Mouse (Mus musculus) liver, embryonic 14.5 days (tissue): ENCODE measurements around the gene Rrad. TPM values are rescaled to one million over a fixed set of nuclear protein-coding genes. Genes with fewer than 3 reads are reported as not detected.
A peak's percentile ranks its signal among the peaks of the same experiment; 100 is the strongest.

Source experiments
- ATAC-seq: fragments of 200-750 bp; cut with Nextera tagmentation; 2 replicates; pipeline ENCODE4 v1.8.0; 2017; ENCODE audit warnings: moderate number of reproducible peaks, mild to moderate bottlenecking, moderate library complexity; ENCODE audit not compliant: insufficient read depth
- DNase-seq, 3 experiments: peaks; one replicate each; pipeline ENCODE4 v3.0.0-alpha.2; 2012 to 2013; ENCODE audit warnings: low read depth in 3 of 3, low spot score in 3 of 3
- H3K27ac ChIP-seq: fragments of 300-500 bp; sonication (generic); 2 replicates; pipeline ENCODE4 v1.5.1; 2014; ENCODE audit warnings: moderate library complexity, mild to moderate bottlenecking, control low read depth, inconsistent platforms
- H3K27me3 ChIP-seq: fragments of 300-500 bp; sonication (generic); 2 replicates; pipeline ENCODE4 v1.6.1; 2014; ENCODE audit warnings: mild to moderate bottlenecking, low read length, moderate library complexity; ENCODE audit not compliant: control insufficient read depth, insufficient read depth
- H3K36me3 ChIP-seq: fragments of 300-500 bp; sonication (generic); replicated peaks from 2 replicates; pipeline ENCODE4 v1.6.1; 2014; ENCODE audit warnings: low read depth; ENCODE audit not compliant: control insufficient read depth, insufficient read depth
- H3K4me1 ChIP-seq, 2 experiments: fragments of 200-500 bp in 1 of 2; fragments of 300-500 bp in 1 of 2; sonication (generic) in 1 of 2; replicated peaks; 2 replicates each; pipeline ENCODE4 v1.6.1; 2012 to 2014; ENCODE audit warnings: antibody characterized with exemption in 1 of 2, inconsistent platforms in 1 of 2, low read length in 1 of 2; ENCODE audit not compliant: control insufficient read depth in 2 of 2, insufficient read depth in 2 of 2
- H3K4me2 ChIP-seq: fragments of 300-500 bp; sonication (generic); 2 replicates; pipeline ENCODE4 v1.6.1; 2014; ENCODE audit warnings: low read depth, mild to moderate bottlenecking, control low read depth, moderate library complexity
- H3K4me3 ChIP-seq, 2 experiments: fragments of 200-500 bp in 1 of 2; fragments of 300-500 bp in 1 of 2; sonication (generic) in 1 of 2; 2 replicates each; pipeline ENCODE4 v1.5.1; 2012 to 2014; ENCODE audit warnings: low read depth in 2 of 2, low read length in 2 of 2, mild to moderate bottlenecking in 2 of 2, control low read depth in 1 of 2, inconsistent platforms in 1 of 2, moderate library complexity in 1 of 2; ENCODE audit not compliant: insufficient read depth in 1 of 2
- H3K9ac ChIP-seq: fragments of 300-500 bp; sonication (generic); replicated peaks from 2 replicates; pipeline ENCODE4 v1.6.1; 2014; ENCODE audit warnings: mild to moderate bottlenecking, control low read depth, moderate library complexity
- H3K9me3 ChIP-seq: fragments of 300-500 bp; sonication (generic); 2 replicates; pipeline ENCODE4 v1.6.1; 2016; ENCODE audit warnings: low read length, mixed read lengths; ENCODE audit not compliant: control insufficient read depth
- CTCF ChIP-seq: IDR thresholded peaks from 2 replicates; pipeline ENCODE4 v1.5.1; 2016; ENCODE audit warnings: antibody characterized with exemption, low read depth, control low read depth
- EP300 ChIP-seq: IDR thresholded peaks from 2 replicates; pipeline ENCODE4 v1.6.1; 2016; ENCODE audit warnings: antibody characterized with exemption, low read depth
- WGBS: fragments of 180-500 bp; shearing (Covaris S2); extraction: QIAGEN DNeasy Blood & Tissue Kit; methylation state at CpG from one replicate; pipeline ENCODE4 v1.1.7; 2014; ENCODE audit not compliant: insufficient replicate concordance; 5-methylcytosine and 5-hydroxymethylcytosine counted together
- polyA plus RNA-seq, 2 experiments: library from polyadenylated mRNA; depleted of rRNA in 1 of 2; stranded (reverse) in 1 of 2; unstranded in 1 of 2; fragments of >200 nt; fragmentation: Nextera tagmentation in 1 of 2; extraction: Ambion mirVana in 1 of 2; gene quantifications; 2 replicates each; pipeline versions ENCODE4 v1.2.1 to v1.2.3; 2012 to 2014

The Rrad gene
- polyA plus RNA-seq, 2 experiments = 0.10 to 0.25 TPM

- Histone ChIP-seq H3K4me3 (no peak overlapping the region), H3K4me1 (no peaks in the 10 kb centered on the region), H3K9me3 (no peaks in the 10 kb centered on the region), H3K27me3 (no peaks in the 10 kb centered on the region), H3K27ac (no peak overlapping the region), H3K9ac (no peak overlapping the region), H3K36me3 (no peaks in the 10 kb centered on the region), H3K4me2 (no peak overlapping the region)
- WGBS = 33% methylated on average over 2 of the region's 2 CpGs
- DNase-seq (no peak), ATAC-seq (no peak)
- no peak for TF ChIP-seq CTCF
- no peak for TF ChIP-seq EP300
Observed at GRCm38 (mm10) chr8:104607944-104608343, 23.2 kb downstream of the Rrad start.

- H3K27me3 ChIP-seq = peaks cover 1% of the 10 kb centered on the region
- H3K9ac ChIP-seq = no peak overlapping the region
- TF ChIP-seq EP300 (no peak), CTCF (no peak)
- H3K4me2 ChIP-seq = no peak overlapping the region
- H3K36me3 ChIP-seq = no peaks in the 10 kb centered on the region
- DNase-seq (no peak), ATAC-seq (no peak)
- H3K27ac ChIP-seq = no peak overlapping the region
- H3K4me1 ChIP-seq = peaks cover 0 to 6% of the 10 kb centered on the region in 2 experiments; a peak in 3 of 4 replicates
- 37% methylated on average over 6 of the region's 6 CpGs for WGBS
- H3K4me3 ChIP-seq = no peak overlapping the region
- H3K9me3 ChIP-seq = no peaks in the 10 kb centered on the region
Observed at GRCm38 (mm10) chr8:104606329-104606728, 24.8 kb downstream of the Rrad start.

GRCm38 (mm10) chr8:104603245-104603593 is 27.9 kb downstream of the Rrad start:
- no peak for ATAC-seq
- Histone ChIP-seq H3K27me3 (peaks cover 3% of the 10 kb centered on the region), H3K4me1 (peaks cover 0 to 6% of the 10 kb centered on the region in 2 experiments; a peak in 3 of 4 replicates), H3K27ac (no peak overlapping the region), H3K9me3 (no peaks in the 10 kb centered on the region), H3K4me2 (no peak overlapping the region), H3K36me3 (no peaks in the 10 kb centered on the region), H3K9ac (no peak overlapping the region), H3K4me3 (no peak overlapping the region)
- TF ChIP-seq CTCF = no peak
- no peak for TF ChIP-seq EP300
- no peak for DNase-seq
- 55% methylated on average over 4 of the region's 4 CpGs for WGBS

- no peaks in the 10 kb centered on the region for H3K9me3 ChIP-seq
- WGBS = 19% methylated on average over 21 of the region's 21 CpGs
- peaks cover 0 to 6% of the 10 kb centered on the region in 2 experiments; a peak in 3 of 4 replicates for H3K4me1 ChIP-seq
- no peaks in the 10 kb centered on the region for H3K36me3 ChIP-seq
- no peak overlapping the region for H3K27ac ChIP-seq
- peak; percentile 50 to 55 (median 52) for DNase-seq
- peaks cover 3% of the 10 kb centered on the region for H3K27me3 ChIP-seq
- ATAC-seq = peak; percentile 75
- H3K9ac ChIP-seq = no peak overlapping the region
- no peak for TF ChIP-seq EP300
- peak; percentile 94 for TF ChIP-seq CTCF
- peak overlapping the region in 1 of 2 experiments; percentile 7; a peak in 1 of 4 replicates for H3K4me3 ChIP-seq
- H3K4me2 ChIP-seq = peak overlapping the region; percentile 42
Observed at GRCm38 (mm10) chr8:104602468-104603244, 28.5 kb downstream of the Rrad start.

- Histone ChIP-seq H3K4me3 (no peak overlapping the region), H3K4me1 (peaks cover 0 to 6% of the 10 kb centered on the region in 2 experiments; a peak in 3 of 4 replicates), H3K27ac (no peak overlapping the region), H3K9ac (no peak overlapping the region), H3K27me3 (peaks cover 3% of the 10 kb centered on the region), H3K4me2 (peak overlapping the region; percentile 42), H3K36me3 (no peaks in the 10 kb centered on the region), H3K9me3 (no peaks in the 10 kb centered on the region)
- no peak for TF ChIP-seq EP300
- TF ChIP-seq CTCF = no peak
- ATAC-seq (peak; percentile 29), DNase-seq (no peak)
- WGBS = under 1% methylated on average over 12 of the region's 12 CpGs
Observed at GRCm38 (mm10) chr8:104601941-104602371, 29.2 kb downstream of the Rrad start.
